Mouse (Mus musculus) cerebellum, adult 2 months (tissue): ENCODE data around the gene Eif3j1.

Experiments
- CTCF ChIP-seq: fragments of 200-500 bp; IDR thresholded peaks from 2 replicates; pipeline ENCODE4 v1.5.1; 2011; ENCODE audit warnings: low read depth, mild to moderate bottlenecking, control low read depth, low read length, moderate library complexity, borderline replicate concordance; ENCODE audit not compliant: insufficient read depth
- POLR2A ChIP-seq: fragments of 200-500 bp; IDR thresholded peaks from 2 replicates; pipeline ENCODE4 v1.6.1; 2011; ENCODE audit warnings: low read length, control low read depth, borderline replicate concordance; ENCODE audit not compliant: insufficient read depth

DNA sequence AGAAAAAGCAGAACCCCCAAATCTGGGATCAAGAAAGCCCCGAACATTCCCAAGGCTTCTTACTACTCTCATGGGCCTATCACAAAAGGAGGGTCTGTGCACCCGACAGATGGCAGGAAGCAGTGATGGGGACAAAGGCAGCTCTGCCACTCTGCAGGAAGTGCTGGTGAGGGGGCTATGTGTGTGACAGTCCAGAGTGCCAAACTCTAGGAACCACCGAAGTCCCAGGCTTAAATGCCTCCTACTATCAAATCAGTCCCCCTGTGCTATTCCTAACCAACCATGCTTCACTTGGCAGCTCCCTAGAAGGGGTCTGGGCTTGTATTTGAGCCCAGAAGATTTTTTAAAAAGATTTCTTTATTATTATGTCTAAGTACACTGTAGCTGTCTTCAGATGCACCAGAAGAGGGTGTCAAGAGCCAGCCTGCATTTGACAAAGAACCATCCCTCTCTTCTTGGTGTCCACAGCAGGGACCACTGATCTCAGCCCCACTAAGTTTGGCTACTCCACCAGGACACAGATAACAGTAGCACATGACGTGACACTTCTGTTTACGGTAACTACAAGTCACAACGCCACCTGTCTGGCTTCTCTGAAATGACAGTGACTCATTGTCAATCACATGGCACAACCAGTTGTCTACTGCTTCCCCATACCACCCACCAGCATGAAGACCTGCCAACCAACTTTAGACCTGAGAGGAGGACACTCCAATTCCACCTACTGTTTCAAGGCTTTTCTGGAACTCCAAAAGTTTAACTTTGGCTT lies 41.0 kb downstream of the Eif3j1 start:
- no peak for TF ChIP-seq CTCF
- TF ChIP-seq POLR2A: no peak
